Mouse (Mus musculus): ENCODE data around the gene Cfap298. TPM values are rescaled to one million over a fixed set of nuclear protein-coding genes. Genes with fewer than 3 reads are reported as not detected.

Gene Cfap298
- polyA plus RNA-seq, 1 experiment from 2014 or later: 46.3 TPM

GRCm38 (mm10) chr16:90941246-90941645, 6.3 kb upstream of the Cfap298 start:
- Histone ChIP-seq H3K36me3 (ENCODE audit: insufficient read depth, low read length) (peaks cover 37% of the 10 kb centered on the region), H3K4me2 (replicated peaks; ENCODE audit: low read depth, low read length) (no peak overlapping the region), H3K27me3 (replicated peaks; ENCODE audit: insufficient read depth, low read length) (no peaks in the 10 kb centered on the region), H3K27ac (ENCODE audit: low read length) (no peak overlapping the region), H3K9me3 (ENCODE audit: low read length) (no peaks in the 10 kb centered on the region), H3K4me1 (ENCODE audit: insufficient read depth, low read depth, low read length) (no peaks in the 10 kb centered on the region), H3K4me3 (ENCODE audit: low read depth, low read length) (no peak overlapping the region), H3K9ac (replicated peaks; ENCODE audit: low read depth) (no peak overlapping the region)
- 82% methylated on average over 7 of the region's 7 CpGs for WGBS
- ATAC-seq (no peak), DNase-seq (ENCODE audit: low spot score) (no peak)
- TF ChIP-seq CTCF (IDR thresholded peaks at IDR 0.05) (no peak), EP300 (IDR thresholded peaks at IDR 0.05) (no peak)

GRCm38 (mm10) chr16:90934193-90934686, 674 bp downstream of the Cfap298 start:
- TF ChIP-seq CTCF (IDR thresholded peaks at IDR 0.05) (peak; percentile 49), EP300 (IDR thresholded peaks at IDR 0.05) (no peak)
- WGBS: 2% methylated on average over 38 of the region's 38 CpGs

GRCm38 (mm10) chr16:90933534-90934176, 1.3 kb downstream of the Cfap298 start:
- Histone ChIP-seq H3K4me3 (ENCODE audit: low read depth, low read length) (peak overlapping the region; percentile 68), H3K9me3 (ENCODE audit: low read length) (no peaks in the 10 kb centered on the region), H3K9ac (replicated peaks; ENCODE audit: low read depth) (peak overlapping the region; percentile 65), H3K27ac (ENCODE audit: low read length) (peak overlapping the region; percentile 88), H3K4me2 (replicated peaks; ENCODE audit: low read depth, low read length) (peak overlapping the region; percentile 91), H3K4me1 (ENCODE audit: insufficient read depth, low read depth, low read length) (no peaks in the 10 kb centered on the region), H3K36me3 (ENCODE audit: insufficient read depth, low read length) (peaks cover 12% of the 10 kb centered on the region; the same call in 1 of the 2 replicates), H3K27me3 (replicated peaks; ENCODE audit: insufficient read depth, low read length) (no peaks in the 10 kb centered on the region)
- WGBS: 27% methylated on average over 13 of the region's 13 CpGs
- ATAC-seq (no peak), DNase-seq (ENCODE audit: low spot score) (peak; percentile 10)
- TF ChIP-seq EP300 (IDR thresholded peaks at IDR 0.05): no peak
- TF ChIP-seq CTCF (IDR thresholded peaks at IDR 0.05): no peak

More at GRCm38 (mm10) chr16:90934193-90934686, 674 bp downstream of the Cfap298 start:
- peak; percentile 76 for DNase-seq (ENCODE audit: low spot score)
- H3K27me3 ChIP-seq (replicated peaks; ENCODE audit: insufficient read depth, low read length): no peaks in the 10 kb centered on the region
- H3K36me3 ChIP-seq (ENCODE audit: insufficient read depth, low read length): peaks cover 13% of the 10 kb centered on the region; the same call in 1 of the 2 replicates
- H3K9ac ChIP-seq (replicated peaks; ENCODE audit: low read depth): peak overlapping the region; percentile 65
- peak; percentile 59 for ATAC-seq
- peak overlapping the region; percentile 91 for H3K4me2 ChIP-seq (replicated peaks; ENCODE audit: low read depth, low read length)
- no peaks in the 10 kb centered on the region for H3K9me3 ChIP-seq (ENCODE audit: low read length)
- H3K4me1 ChIP-seq (ENCODE audit: insufficient read depth, low read depth, low read length): no peaks in the 10 kb centered on the region
- H3K27ac ChIP-seq (ENCODE audit: low read length): peak overlapping the region; percentile 88
- H3K4me3 ChIP-seq (ENCODE audit: low read depth, low read length): peak overlapping the region; percentile 68

- WGBS: 79% methylated on average over 4 of the region's 4 CpGs
- peak; percentile 31; the same call in 1 of the 2 replicates for TF ChIP-seq EP300 (IDR thresholded peaks at IDR 0.05)
- no peak for TF ChIP-seq CTCF (IDR thresholded peaks at IDR 0.05)
- H3K27me3 ChIP-seq (replicated peaks; ENCODE audit: insufficient read depth, low read length): no peaks in the 10 kb centered on the region
- ATAC-seq (peak; percentile 75), DNase-seq (ENCODE audit: low spot score) (peak; percentile 67)
- no peaks in the 10 kb centered on the region for H3K9me3 ChIP-seq (ENCODE audit: low read length)
- no peak overlapping the region for H3K4me2 ChIP-seq (replicated peaks; ENCODE audit: low read depth, low read length)
- no peak overlapping the region for H3K27ac ChIP-seq (ENCODE audit: low read length)
- no peak overlapping the region for H3K9ac ChIP-seq (replicated peaks; ENCODE audit: low read depth)
- no peaks in the 10 kb centered on the region for H3K4me1 ChIP-seq (ENCODE audit: insufficient read depth, low read depth, low read length)
- no peak overlapping the region for H3K4me3 ChIP-seq (ENCODE audit: low read depth, low read length)
- no peaks in the 10 kb centered on the region for H3K36me3 ChIP-seq (ENCODE audit: insufficient read depth, low read length)
Observed at GRCm38 (mm10) chr16:90927446-90927845, 7.5 kb downstream of the Cfap298 start.

GRCm38 (mm10) chr16:90925461-90925860, 9.5 kb downstream of the Cfap298 start:
- DNase-seq (ENCODE audit: low spot score): peak; percentile 82
- H3K4me3 ChIP-seq (ENCODE audit: low read depth, low read length): no peak overlapping the region
- H3K27ac ChIP-seq (ENCODE audit: low read length): no peak overlapping the region
- H3K4me1 ChIP-seq (ENCODE audit: insufficient read depth, low read depth, low read length): no peaks in the 10 kb centered on the region
- no peak overlapping the region for H3K9ac ChIP-seq (replicated peaks; ENCODE audit: low read depth)
- H3K36me3 ChIP-seq (ENCODE audit: insufficient read depth, low read length): no peaks in the 10 kb centered on the region
- 25% methylated on average over 5 of the region's 5 CpGs for WGBS
- peak; percentile 96 for TF ChIP-seq CTCF (IDR thresholded peaks at IDR 0.05)
- TF ChIP-seq EP300 (IDR thresholded peaks at IDR 0.05): no peak
- peak; percentile 46 for ATAC-seq
- no peaks in the 10 kb centered on the region for H3K27me3 ChIP-seq (replicated peaks; ENCODE audit: insufficient read depth, low read length)
- no peak overlapping the region for H3K4me2 ChIP-seq (replicated peaks; ENCODE audit: low read depth, low read length)
- no peaks in the 10 kb centered on the region for H3K9me3 ChIP-seq (ENCODE audit: low read length)

- Histone ChIP-seq H3K9me3 (ENCODE audit: low read length) (no peaks in the 10 kb centered on the region), H3K27me3 (replicated peaks; ENCODE audit: insufficient read depth, low read length) (no peaks in the 10 kb centered on the region), H3K36me3 (ENCODE audit: insufficient read depth, low read length) (no peaks in the 10 kb centered on the region), H3K27ac (ENCODE audit: low read length) (no peak overlapping the region), H3K9ac (replicated peaks; ENCODE audit: low read depth) (no peak overlapping the region), H3K4me1 (ENCODE audit: insufficient read depth, low read depth, low read length) (no peaks in the 10 kb centered on the region), H3K4me2 (replicated peaks; ENCODE audit: low read depth, low read length) (no peak overlapping the region), H3K4me3 (ENCODE audit: low read depth, low read length) (no peak overlapping the region)
- DNase-seq (ENCODE audit: low spot score) (peak; percentile 51), ATAC-seq (peak; percentile 57)
- TF ChIP-seq CTCF (IDR thresholded peaks at IDR 0.05) (no peak), EP300 (IDR thresholded peaks at IDR 0.05) (peak; percentile 42; the same call in 1 of the 2 replicates)
- 74% methylated on average over 13 of the region's 13 CpGs for WGBS
Observed at GRCm38 (mm10) chr16:90924606-90925370, 10.1 kb downstream of the Cfap298 start.

All from lung, postnatal 0 days (tissue).